8 mouse cellular contexts compared by ENCODE assay signal in the genomic region with DNA sequence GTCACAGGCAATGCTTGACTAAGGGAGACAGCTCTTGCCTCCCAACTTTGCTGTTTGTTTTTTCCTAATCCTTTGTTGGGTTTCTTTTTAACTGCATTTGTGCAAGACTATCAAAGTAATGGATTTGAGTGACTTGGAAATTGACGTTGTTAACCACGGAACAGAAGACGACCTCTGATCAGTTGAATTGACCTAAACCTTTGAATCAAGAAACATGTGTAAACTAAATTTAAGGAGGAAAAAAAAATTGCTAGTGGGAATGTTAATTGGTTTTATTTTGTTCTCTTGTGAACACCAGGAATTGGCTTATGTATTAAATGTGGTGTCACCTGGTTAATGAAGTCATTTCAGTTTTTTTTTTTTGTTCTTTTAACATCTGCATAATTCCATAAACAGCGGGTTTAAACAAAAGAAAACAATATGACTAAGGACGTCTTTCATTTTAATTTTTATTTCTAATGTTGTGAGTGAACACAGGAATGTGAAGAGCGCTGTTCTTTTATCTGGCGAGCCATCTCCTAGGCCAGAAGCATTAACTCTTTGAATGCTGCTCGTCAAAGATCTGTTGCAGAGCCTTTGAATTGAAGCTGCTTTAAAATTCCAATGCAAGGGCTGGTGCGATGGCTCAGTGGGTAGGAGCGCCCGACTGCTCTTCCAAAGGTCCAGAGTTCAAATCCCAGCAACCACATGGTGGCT. TPM values are rescaled to one million over a fixed set of nuclear protein-coding genes. Genes with fewer than 3 reads are reported as not detected.
DNase-seq lines count a peak whose midpoint lies in the region; ATAC-seq lines count a peak whose summit lies in the region.

No protein-coding gene starts in this region.

- no peaks in the 10 kb centered on the region for H3K27me3 ChIP-seq in forebrain, embryonic 10.5 days (ENCODE audit: poor library complexity, severe bottlenecking)
- H3K27me3 ChIP-seq in liver, embryonic 13.5 days = no peaks in the 10 kb centered on the region

- H3K4me3 ChIP-seq in forebrain, embryonic 10.5 days = peak overlapping the region; percentile 99
- H3K4me3 ChIP-seq in liver, embryonic 13.5 days (replicated peaks) = peak overlapping the region; percentile 99

- no peak for ATAC-seq in liver, embryonic 13.5 days (ENCODE audit: low read depth)

- no peaks in the 10 kb centered on the region for H3K9me3 ChIP-seq in forebrain, embryonic 10.5 days
- no peaks in the 10 kb centered on the region for H3K9me3 ChIP-seq in liver, embryonic 13.5 days (replicated peaks)

- H3K4me2 ChIP-seq in liver, embryonic 13.5 days = peak overlapping the region; percentile 76

- peak overlapping the region; percentile 100 for H3K9ac ChIP-seq in liver, embryonic 13.5 days

- H3K27ac ChIP-seq in forebrain, embryonic 10.5 days = peak overlapping the region; percentile 99
- peak overlapping the region; percentile 97 for H3K27ac ChIP-seq in liver, embryonic 13.5 days

- no peaks in the 10 kb centered on the region for H3K36me3 ChIP-seq in forebrain, embryonic 10.5 days (replicated peaks)
- H3K36me3 ChIP-seq in liver, embryonic 13.5 days = no peaks in the 10 kb centered on the region

- WGBS in forebrain, embryonic 10.5 days = 11% methylated on average over 11 of the region's 11 CpGs
- 6% methylated on average over 11 of the region's 11 CpGs for WGBS in liver, embryonic 13.5 days (ENCODE audit: insufficient replicate concordance)

- DNase-seq in cerebellum, adult 9-10 months = peak; percentile 37
- DNase-seq in cerebellum, postnatal 4 days (ENCODE audit: low spot score in 2 of 2) = no peak
- peak; percentile 35 for DNase-seq in 3T3-L1 (ENCODE audit: low read depth, low spot score)
- no peak for DNase-seq in forebrain, embryonic 10.5 days (ENCODE audit: extremely low spot score, low spot score)
- DNase-seq in liver, embryonic 13.5 days = no peak
- DNase-seq in layer of hippocampus, postnatal 10 days (ENCODE audit: low spot score in 2 of 2) = no peak
- no peak for DNase-seq in right cerebral cortex, postnatal 25 days
- DNase-seq in layer of hippocampus, postnatal 36 days = no peak

- peaks cover 62% of the 10 kb centered on the region for H3K4me1 ChIP-seq in forebrain, embryonic 10.5 days
- H3K4me1 ChIP-seq in liver, embryonic 13.5 days (replicated peaks) = peaks cover 61% of the 10 kb centered on the region

RNA-seq across cellular contexts. Expression of a gene that starts 1.7 kb away (rescaled TPM):
- 17.6 and 18.2 TPM in 2 replicates for polyA plus RNA-seq in forebrain, embryonic 10.5 days (2016; fragmentation: Nextera tagmentation; extraction: Ambion mirVana)
- polyA plus RNA-seq in liver, embryonic 13.5 days (2015; fragmentation: Nextera tagmentation; extraction: Ambion mirVana) = 10.1 and 12.0 TPM in 2 replicates
- total RNA-seq in layer of hippocampus, postnatal 10 days (2021) = 100 to 1,000 TPM; 116 to 120 TPM
- 100 to 1,000 TPM; 193 to 200 TPM for total RNA-seq in layer of hippocampus, postnatal 36 days (2021)

Comparison
In these comparisons a context has a peak if more than half of its experiments do, and no peak if none do; other contexts are left out.
1. DNase-seq: peak in cerebellum, adult 9-10 months (single experiment) and 3T3-L1 (single experiment); none in cerebellum, postnatal 4 days (0 of 2), forebrain, embryonic 10.5 days (single experiment), liver, embryonic 13.5 days (single experiment), layer of hippocampus, postnatal 10 days (0 of 2), right cerebral cortex, postnatal 25 days (single experiment) and layer of hippocampus, postnatal 36 days (0 of 2).